Mouse (Mus musculus): ENCODE measurements at regions not wholly inside any gene's neighbourhood (a gene's known extent, or its start where the extent isn't known, plus 50 kb on each side); places are given as distances from the start of the nearest gene placed in this dataset.

- DNase-seq: no peak
Measured at GRCm38 (mm10) chr6:94957172-94957668, 159.8 kb upstream of the Kbtbd8 start.

GRCm38 (mm10) chr6:94954580-94954979, 162.5 kb upstream of the Kbtbd8 start:
- no peak for DNase-seq

- no peak for DNase-seq
Measured at GRCm38 (mm10) chr6:94953658-94954057, 163.4 kb upstream of the Kbtbd8 start.

GRCm38 (mm10) chr6:94951971-94952768, 164.9 kb upstream of the Kbtbd8 start:
- no peak for DNase-seq

- no peak for DNase-seq
Measured at GRCm38 (mm10) chr6:94950944-94951343, 166.1 kb upstream of the Kbtbd8 start.

- peak; percentile 49 for DNase-seq
Measured at GRCm38 (mm10) chr6:94950319-94950718, 166.7 kb upstream of the Kbtbd8 start.

GRCm38 (mm10) chr6:94946352-94946900, 170.6 kb upstream of the Kbtbd8 start:
- DNase-seq: no peak

- DNase-seq: no peak
Measured at GRCm38 (mm10) chr6:94945715-94946114, 171.3 kb upstream of the Kbtbd8 start.

- DNase-seq: no peak
Measured at GRCm38 (mm10) chr6:94944196-94944595, 172.8 kb upstream of the Kbtbd8 start.

GRCm38 (mm10) chr6:94938949-94939348, 178.1 kb upstream of the Kbtbd8 start:
- no peak for DNase-seq

- DNase-seq: no peak
Measured at GRCm38 (mm10) chr6:94936206-94936605, 180.8 kb upstream of the Kbtbd8 start.

GRCm38 (mm10) chr6:94935706-94936105, 181.3 kb upstream of the Kbtbd8 start:
- DNase-seq: peak; percentile 71

GRCm38 (mm10) chr6:94927811-94928210, 189.2 kb upstream of the Kbtbd8 start:
- no peak for DNase-seq

- DNase-seq: no peak
Measured at GRCm38 (mm10) chr6:94926652-94927211, 190.3 kb upstream of the Kbtbd8 start.

GRCm38 (mm10) chr6:94925408-94925807, 191.6 kb upstream of the Kbtbd8 start:
- no peak for DNase-seq

- no peak for DNase-seq
Measured at GRCm38 (mm10) chr6:94924338-94925039, 192.6 kb upstream of the Kbtbd8 start.

GRCm38 (mm10) chr6:94921741-94922140, 195.3 kb upstream of the Kbtbd8 start:
- DNase-seq: no peak

- no peak for DNase-seq
Measured at GRCm38 (mm10) chr6:94920770-94921169, 196.3 kb upstream of the Kbtbd8 start.

- DNase-seq: no peak
Measured at GRCm38 (mm10) chr6:94919194-94919743, 197.8 kb upstream of the Kbtbd8 start.

GRCm38 (mm10) chr6:94915842-94916620, 201.0 kb upstream of the Kbtbd8 start:
- DNase-seq: peak; percentile 10

- DNase-seq: no peak
Measured at GRCm38 (mm10) chr6:94911836-94912235, 205.2 kb upstream of the Kbtbd8 start.

GRCm38 (mm10) chr6:94911374-94911773, 205.7 kb upstream of the Kbtbd8 start:
- no peak for DNase-seq
